Mouse (Mus musculus) megakaryocyte progenitor cell, adult 5-6 weeks (primary cell): ENCODE data around the gene Myoz2. TPM values are rescaled to one million over a fixed set of nuclear protein-coding genes. Genes with fewer than 3 reads are reported as not detected.

Source experiments
- ATAC-seq: replicated peaks from 2 replicates; pipeline ENCODE4 v1.8.0; 2016; ENCODE audit warnings: mild to moderate bottlenecking, moderate TSS enrichment, inconsistent platforms; ENCODE audit not compliant: poor library complexity
- total RNA-seq, 2 experiments: library from RNA; stranded (forward) in 1 of 2; stranded (reverse) in 1 of 2; fragments of 157-497, 149-512 nt in 1 of 2; fragments of 200-1000 nt in 1 of 2; gene quantifications; 2 replicates each; pipeline versions ENCODE4 v1.2.3 to v1.2.4; 2015 to 2017

Gene Myoz2
- total RNA-seq (2015) (not detected in 2 replicates), total RNA-seq (2017) (not detected in 2 replicates)

- ATAC-seq = no peak
These were observed at the start of gene Myoz2 for GRCm38 (mm10) chr3:123034752-123035151. TSS of gene Myoz2 (minus strand) at chr3:123035015.

DNA sequence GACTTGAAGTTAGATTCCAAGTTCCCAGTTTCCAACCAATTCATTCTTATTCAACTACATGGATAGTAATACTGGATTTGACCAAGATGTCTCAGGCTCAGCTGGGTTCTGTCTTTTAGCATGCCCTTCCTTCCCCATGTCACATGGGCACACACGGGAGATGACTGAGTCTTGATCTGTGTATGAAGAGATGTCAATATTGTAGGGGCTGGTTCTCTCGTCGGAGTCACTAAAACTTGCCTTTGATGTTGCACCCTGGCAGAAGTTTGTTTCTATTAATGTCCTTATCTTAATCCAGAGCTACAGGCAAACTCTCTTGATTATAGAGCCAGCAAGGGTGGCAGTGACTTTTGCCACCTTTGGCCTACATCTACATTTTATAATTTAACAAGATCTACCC is 46.9 kb upstream of the Myoz2 start:
- no peak for ATAC-seq

DNA sequence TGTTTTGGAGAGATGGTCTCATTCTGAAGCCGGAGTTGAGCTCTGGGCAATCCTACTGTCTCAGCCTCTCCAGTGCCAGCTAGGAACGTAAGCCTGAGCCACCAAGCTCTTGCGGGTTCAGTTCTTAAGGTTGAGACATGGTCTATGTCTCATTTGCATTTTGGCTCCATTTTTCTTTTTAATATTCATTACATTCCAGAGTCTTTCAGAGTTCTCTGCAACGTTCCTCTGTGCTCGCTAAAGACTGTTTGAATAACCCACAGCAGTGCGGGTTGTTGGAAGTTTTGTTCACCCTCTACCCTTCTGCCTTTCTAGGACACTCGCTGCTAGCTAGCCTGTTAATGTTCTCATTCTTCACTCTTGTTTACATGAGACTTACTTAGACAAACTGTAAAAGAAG is 46.1 kb upstream of the Myoz2 start:
- ATAC-seq = no peak

DNA sequence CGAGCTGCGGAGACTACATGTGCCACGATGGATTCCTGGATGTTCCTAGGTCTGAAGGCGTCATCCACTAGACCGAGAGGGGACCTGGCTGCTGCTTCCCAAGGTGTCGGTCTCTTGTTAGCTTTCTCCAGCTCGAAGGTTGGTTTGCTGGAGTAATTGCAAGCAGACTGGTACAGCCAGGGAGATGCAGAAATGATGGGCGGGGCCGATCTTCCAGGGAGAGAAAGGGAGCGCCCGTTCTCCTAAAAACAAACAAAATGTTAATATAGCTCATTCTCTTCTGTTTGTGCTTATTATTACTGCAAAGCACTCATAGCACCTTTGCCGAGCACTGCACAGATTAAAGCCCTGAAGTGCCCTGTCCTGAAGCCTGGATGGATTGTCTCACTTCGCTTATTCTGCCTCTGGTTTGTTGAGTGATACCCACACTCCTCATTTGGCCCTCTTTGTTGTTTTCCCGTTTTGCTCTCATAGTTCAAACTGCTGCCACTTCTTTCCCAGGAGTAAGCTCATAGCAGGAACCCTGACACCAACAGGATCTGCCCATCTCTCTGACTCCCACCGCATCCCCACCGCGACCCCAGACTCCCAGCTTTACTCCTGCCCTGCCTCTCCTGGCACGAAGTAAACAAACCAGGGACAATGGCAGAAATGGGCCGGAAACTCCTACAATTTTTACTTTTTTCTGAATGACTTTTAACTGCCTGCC is 45.4 kb upstream of the Myoz2 start:
- no peak for ATAC-seq

DNA sequence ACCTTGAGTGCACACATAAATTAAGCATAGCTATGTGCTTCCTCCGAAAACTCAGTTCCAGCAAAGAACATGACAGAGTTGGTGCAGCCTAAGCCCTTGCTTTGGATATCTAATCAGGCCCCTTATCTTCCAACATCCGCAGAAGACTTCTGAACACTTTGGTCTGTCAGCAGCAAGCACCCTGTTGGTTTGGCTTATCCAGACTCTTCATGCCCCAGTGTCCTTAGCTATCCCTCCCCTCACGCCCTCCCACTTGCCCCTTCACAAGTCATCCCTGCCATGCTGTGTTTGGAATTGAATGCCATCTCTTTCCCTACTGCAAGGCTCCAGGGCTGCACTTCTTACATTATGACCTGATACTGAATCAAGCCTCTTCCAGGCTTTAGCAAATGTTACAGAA is 40.9 kb upstream of the Myoz2 start:
- ATAC-seq = no peak

GRCm38 (mm10) chr3:123075034-123075433 is 40.2 kb upstream of the Myoz2 start:
- ATAC-seq = no peak

GRCm38 (mm10) chr3:123073351-123073750 is 38.5 kb upstream of the Myoz2 start:
- 0 out of 2 replicates have a peak, but pooled peaks have one; percentile 20 for ATAC-seq

GRCm38 (mm10) chr3:123072472-123072871 is 37.7 kb upstream of the Myoz2 start:
- no peak for ATAC-seq

- no peak for ATAC-seq
These were observed 36.2 kb upstream of the Myoz2 start for GRCm38 (mm10) chr3:123070996-123071395.

GRCm38 (mm10) chr3:123066836-123067235 is 32.0 kb upstream of the Myoz2 start:
- no peak for ATAC-seq

- peak; percentile 33; the same call in 1 of the 2 replicates for ATAC-seq
These were observed 30.7 kb upstream of the Myoz2 start for GRCm38 (mm10) chr3:123065466-123065865.

- no peak for ATAC-seq
These were observed 29.4 kb upstream of the Myoz2 start for GRCm38 (mm10) chr3:123064186-123064585.

DNA sequence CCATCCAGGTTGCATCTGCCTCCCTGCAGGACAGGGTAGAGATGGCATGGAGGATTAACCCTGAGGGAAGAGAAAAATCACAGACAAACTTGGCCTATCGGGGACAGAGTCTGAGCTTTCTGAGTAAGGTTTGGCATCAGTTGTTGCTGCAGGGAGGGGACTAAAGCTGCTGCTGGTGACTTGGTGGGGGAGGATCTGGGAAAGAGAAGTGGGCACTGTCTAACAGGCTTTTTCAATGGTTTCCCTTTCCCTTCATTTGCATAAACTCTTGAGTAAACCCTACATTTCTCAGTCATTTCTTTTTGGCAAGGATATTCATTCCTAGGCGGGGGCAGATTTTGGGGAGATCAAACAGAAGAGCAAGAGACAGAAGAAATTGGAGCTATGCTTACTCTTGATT is 27.1 kb upstream of the Myoz2 start:
- ATAC-seq = peak; percentile 79

- no peak for ATAC-seq
These were observed 24.0 kb upstream of the Myoz2 start for GRCm38 (mm10) chr3:123058832-123059231.

DNA sequence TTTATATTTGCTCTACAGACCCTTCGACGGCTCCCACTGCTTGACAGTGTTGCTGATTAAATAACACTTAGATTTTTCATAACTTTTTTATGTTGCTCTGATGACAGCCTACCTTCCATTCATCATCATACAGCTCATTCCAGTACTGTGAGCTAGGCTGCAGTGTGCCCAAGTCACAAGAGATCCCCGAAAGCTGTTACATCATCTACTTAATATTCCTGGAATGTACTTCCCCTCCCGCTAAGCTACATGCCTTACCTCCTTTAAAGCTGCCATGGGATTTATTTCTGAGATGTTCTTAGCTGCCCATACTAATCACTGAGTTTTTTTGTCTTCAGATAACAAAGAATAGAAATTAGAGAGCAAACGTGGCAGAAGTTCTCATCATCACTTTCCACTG is 19.4 kb upstream of the Myoz2 start:
- ATAC-seq = 0 out of 2 replicates have a peak, but pooled peaks have one; percentile 30

GRCm38 (mm10) chr3:123053192-123053938 is 18.6 kb upstream of the Myoz2 start:
- ATAC-seq = peak; percentile 93

- ATAC-seq = no peak
These were observed 7.5 kb upstream of the Myoz2 start for GRCm38 (mm10) chr3:123042308-123042707.

DNA sequence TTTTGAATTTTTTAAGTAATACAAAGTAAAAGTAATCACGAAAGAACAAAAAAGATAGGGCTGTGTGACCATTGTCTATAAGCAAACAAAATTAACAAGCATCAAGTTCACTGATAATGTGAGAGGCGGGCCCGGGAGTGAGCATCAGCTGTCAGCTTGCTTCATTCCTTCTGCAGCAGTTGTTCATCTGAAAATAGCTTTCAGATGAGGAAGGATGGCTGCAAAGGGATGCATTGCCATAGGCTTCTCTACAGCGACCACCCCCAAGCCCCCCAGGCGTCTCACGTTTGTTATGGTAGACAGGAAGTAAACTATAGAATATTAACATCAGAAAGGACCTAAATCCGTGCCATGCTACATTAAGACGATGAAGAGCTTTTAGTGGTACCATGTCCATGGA is 1.0 kb downstream of the Myoz2 start:
- ATAC-seq = no peak

- no peak for ATAC-seq
These were observed 9.2 kb downstream of the Myoz2 start for GRCm38 (mm10) chr3:123025634-123026033.

GRCm38 (mm10) chr3:123024496-123025234 is 10.2 kb downstream of the Myoz2 start:
- no peak for ATAC-seq

GRCm38 (mm10) chr3:123018792-123019191 is 16.0 kb downstream of the Myoz2 start:
- no peak for ATAC-seq

DNA sequence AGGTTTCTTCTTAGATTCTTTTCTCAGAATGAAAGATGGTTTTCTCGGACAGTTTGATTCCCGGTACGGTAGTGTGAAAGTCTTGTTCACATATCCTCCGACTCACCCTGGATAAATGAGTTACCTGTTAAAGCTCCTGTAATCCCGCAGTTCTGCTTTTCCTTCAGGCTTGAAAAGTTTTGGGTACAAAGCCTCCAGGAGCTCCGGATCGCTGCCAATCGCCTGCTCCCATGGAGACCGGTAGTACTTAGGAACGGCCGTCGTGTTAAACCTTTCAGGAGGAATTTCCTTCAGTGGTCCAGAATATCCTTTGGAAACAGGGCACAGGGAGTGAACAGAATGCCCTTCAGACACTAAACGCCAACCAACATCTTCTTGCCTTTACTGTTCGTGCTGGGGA is 21.3 kb downstream of the Myoz2 start:
- ATAC-seq = no peak
